Mouse (Mus musculus) layer of hippocampus, postnatal 25 days (tissue): ENCODE measurements around the gene Ndufb10. TPM values are rescaled to one million over a fixed set of nuclear protein-coding genes. Genes with fewer than 3 reads are reported as not detected.

Experiments
- DNase-seq, 2 experiments: peaks; one replicate each; pipeline ENCODE4 v3.0.0; 2022; ENCODE audit warnings: mixed read lengths in 2 of 2, low spot score in 1 of 2; ENCODE audit errors: extremely low spot score in 1 of 2
- total RNA-seq, 2 experiments: library from RNA; stranded (reverse); gene quantifications; 2 replicates each; pipeline ENCODE4 v1.2.3; 2021

Gene Ndufb10
- total RNA-seq, 2 experiments from 2014 or later: 201 to 234 TPM

GRCm38 (mm10) chr17:24708646-24709045 is 15.6 kb downstream of the Ndufb10 start:
- DNase-seq: no peak

GRCm38 (mm10) chr17:24707801-24708425 is 16.4 kb downstream of the Ndufb10 start:
- no peak for DNase-seq

- peak; percentile 94 for DNase-seq
Observed at GRCm38 (mm10) chr17:24706982-24707800, 17.1 kb downstream of the Ndufb10 start, which contains the start of gene Tbl3. Tbl3 (minus strand) TSS chr17:24707660.

GRCm38 (mm10) chr17:24705821-24706220 is 18.5 kb downstream of the Ndufb10 start:
- no peak for DNase-seq

- no peak for DNase-seq
Observed at GRCm38 (mm10) chr17:24701251-24701650, 23.0 kb downstream of the Ndufb10 start.

GRCm38 (mm10) chr17:24699473-24699872 is 24.8 kb downstream of the Ndufb10 start:
- no peak for DNase-seq

GRCm38 (mm10) chr17:24698715-24699114 is 25.6 kb downstream of the Ndufb10 start:
- no peak for DNase-seq

GRCm38 (mm10) chr17:24697985-24698384 is 26.3 kb downstream of the Ndufb10 start:
- DNase-seq: no peak

GRCm38 (mm10) chr17:24696011-24696697 is 28.1 kb downstream of the Ndufb10 start, which contains the start of the genes Gfer and Noxo1:
Gfer (minus strand) TSS chr17:24696156.
Noxo1 (plus strand) TSS chr17:24696234.
- DNase-seq: peak; percentile 66 to 72

- DNase-seq: no peak
Observed at GRCm38 (mm10) chr17:24695326-24696010, 28.8 kb downstream of the Ndufb10 start.

- no peak for DNase-seq
Observed at GRCm38 (mm10) chr17:24692385-24692784, 31.9 kb downstream of the Ndufb10 start.

GRCm38 (mm10) chr17:24689251-24690081 is 34.8 kb downstream of the Ndufb10 start, which contains the start of gene Syngr3:
Syngr3 (minus strand) TSS chr17:24689955.
- DNase-seq: peak; percentile 49 to 50

GRCm38 (mm10) chr17:24687599-24687998 is 36.7 kb downstream of the Ndufb10 start:
- no peak for DNase-seq

GRCm38 (mm10) chr17:24687146-24687595 is 37.1 kb downstream of the Ndufb10 start:
- DNase-seq: no peak

- DNase-seq: no peak
Observed at GRCm38 (mm10) chr17:24686514-24686913, 37.8 kb downstream of the Ndufb10 start.

- DNase-seq: no peak
Observed at GRCm38 (mm10) chr17:24677500-24678080, 46.7 kb downstream of the Ndufb10 start.

- DNase-seq: no peak
Observed at GRCm38 (mm10) chr17:24676877-24677276, 47.4 kb downstream of the Ndufb10 start.

GRCm38 (mm10) chr17:24676187-24676586 is 48.1 kb downstream of the Ndufb10 start:
- DNase-seq: peak in 1 of 2 experiments; percentile 66

GRCm38 (mm10) chr17:24674277-24674676 is 50.0 kb downstream of the Ndufb10 start:
- no peak for DNase-seq
